Mouse (Mus musculus) liver, postnatal 0 days (tissue): ENCODE results near the gene Atm.

Experiments
- CTCF ChIP-seq: sonication (generic); IDR thresholded peaks from 2 replicates; pipeline ENCODE4 v1.5.1; 2016; ENCODE audit warnings: antibody characterized with exemption, low read depth
- EP300 ChIP-seq: IDR thresholded peaks from 2 replicates; pipeline ENCODE4 v1.6.1; 2016; ENCODE audit warnings: antibody characterized with exemption, low read depth, mild to moderate bottlenecking

- TF ChIP-seq CTCF (no peak), EP300 (no peak)
Measured at GRCm38 (mm10) chr9:53409427-53409826, 127.1 kb downstream of the Atm start.
